Mouse (Mus musculus) megakaryocyte, embryonic 14.5 days (primary cell): ENCODE measurements at regions not wholly inside any gene's neighbourhood (a gene's known extent, or its start where the extent isn't known, plus 50 kb on each side); places are given as distances from the start of the nearest gene placed in this dataset.

Experiments
- H3K27me3 ChIP-seq: replicated peaks from 2 replicates; pipeline ENCODE3; 2012; ENCODE audit warnings: inconsistent platforms
- H3K36me3 ChIP-seq: replicated peaks from 2 replicates; pipeline ENCODE3; 2012; ENCODE audit warnings: low read length, inconsistent platforms, mixed read lengths
- H3K4me1 ChIP-seq: 2 replicates; pipeline ENCODE4 v1.6.1; 2012; ENCODE audit warnings: inconsistent platforms
- H3K4me3 ChIP-seq: replicated peaks from 2 replicates; pipeline ENCODE3; 2012; ENCODE audit warnings: moderate library complexity, mild to moderate bottlenecking, inconsistent platforms
- H3K9me3 ChIP-seq: 2 replicates; pipeline ENCODE4 v1.6.1; 2012; ENCODE audit warnings: inconsistent platforms
- FLI1 ChIP-seq: IDR thresholded peaks from 2 replicates; pipeline ENCODE4 v1.6.1; 2012; ENCODE audit warnings: low read length, inconsistent platforms, mixed read lengths
- GATA1 ChIP-seq: IDR thresholded peaks from 3 replicates; pipeline ENCODE4 v1.6.1; 2012; ENCODE audit warnings: mixed read lengths, low read length, inconsistent platforms, borderline replicate concordance

DNA sequence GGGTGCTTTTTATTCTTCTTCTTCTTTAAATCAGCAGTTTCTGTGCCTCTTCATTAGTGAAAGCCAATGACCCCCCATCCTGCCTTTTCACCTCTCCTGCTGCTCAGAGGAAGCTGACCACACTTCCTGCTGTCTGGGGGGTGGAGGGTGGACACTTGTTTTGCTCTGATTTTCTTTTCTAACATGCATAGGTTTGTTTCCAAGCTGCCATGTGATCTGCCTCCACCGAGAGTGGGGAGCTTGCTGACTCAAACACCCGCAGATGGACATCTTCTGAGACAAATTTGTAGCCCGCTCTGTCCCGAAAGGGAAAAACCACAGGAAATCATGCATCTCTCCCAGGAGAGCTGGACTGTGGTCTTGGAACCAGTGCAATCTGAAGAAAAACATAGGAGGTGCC, 141.3 kb downstream of the Gm826 start:
- Histone ChIP-seq H3K27me3 (no peaks in the 10 kb centered on the region), H3K36me3 (no peaks in the 10 kb centered on the region), H3K9me3 (peaks cover 11% of the 10 kb centered on the region), H3K4me1 (no peaks in the 10 kb centered on the region), H3K4me3 (no peak overlapping the region)
- TF ChIP-seq GATA1 (no peak), FLI1 (no peak)

DNA sequence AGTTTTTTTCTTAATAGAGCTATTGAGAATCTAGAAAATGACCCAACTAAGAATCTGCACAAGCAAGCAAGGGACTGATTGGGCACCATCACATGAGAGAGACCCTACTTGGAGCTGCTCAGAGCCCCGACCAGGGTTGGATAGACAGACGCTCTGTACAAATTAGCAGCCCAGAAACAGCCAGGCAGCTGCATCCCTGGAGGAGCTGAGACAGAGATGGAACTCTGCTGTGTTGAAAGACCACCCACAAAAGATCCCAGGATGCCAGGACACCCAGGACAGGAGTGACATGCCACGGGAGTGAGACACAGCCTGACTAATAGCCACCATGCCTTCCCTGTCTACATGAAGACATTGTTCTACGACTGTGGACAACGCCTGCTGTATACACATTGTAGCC, 147.9 kb downstream of the Gm826 start:
- Histone ChIP-seq H3K4me3 (peak overlapping the region; percentile 19), H3K9me3 (peaks cover 21% of the 10 kb centered on the region), H3K4me1 (no peaks in the 10 kb centered on the region), H3K36me3 (no peaks in the 10 kb centered on the region), H3K27me3 (no peaks in the 10 kb centered on the region)
- TF ChIP-seq FLI1 (no peak), GATA1 (no peak)

- H3K36me3 ChIP-seq = no peaks in the 10 kb centered on the region
- H3K9me3 ChIP-seq = peaks cover 28% of the 10 kb centered on the region
- H3K4me3 ChIP-seq = no peak overlapping the region
- H3K27me3 ChIP-seq = no peaks in the 10 kb centered on the region
- no peaks in the 10 kb centered on the region for H3K4me1 ChIP-seq
- no peak for TF ChIP-seq GATA1
- no peak for TF ChIP-seq FLI1
These were observed 162.9 kb downstream of the Gm826 start for GRCm38 (mm10) chr2:160170975-160171515.

GRCm38 (mm10) chr2:160158599-160159261, 175.2 kb downstream of the Gm826 start:
- Histone ChIP-seq H3K27me3 (no peaks in the 10 kb centered on the region), H3K36me3 (no peaks in the 10 kb centered on the region), H3K9me3 (no peaks in the 10 kb centered on the region), H3K4me1 (no peaks in the 10 kb centered on the region), H3K4me3 (no peak overlapping the region)
- TF ChIP-seq FLI1 = no peak
- TF ChIP-seq GATA1 = no peak

GRCm38 (mm10) chr2:160153781-160154180, 180.2 kb downstream of the Gm826 start:
- no peak for TF ChIP-seq GATA1
- no peak for TF ChIP-seq FLI1
- no peak overlapping the region for H3K4me3 ChIP-seq
- no peaks in the 10 kb centered on the region for H3K36me3 ChIP-seq
- H3K27me3 ChIP-seq = no peaks in the 10 kb centered on the region
- H3K4me1 ChIP-seq = no peaks in the 10 kb centered on the region
- H3K9me3 ChIP-seq = peaks cover 1% of the 10 kb centered on the region; the same call in 1 of the 2 replicates

GRCm38 (mm10) chr2:160152101-160152500, 181.9 kb downstream of the Gm826 start:
- no peaks in the 10 kb centered on the region for H3K4me1 ChIP-seq
- no peak overlapping the region for H3K4me3 ChIP-seq
- no peaks in the 10 kb centered on the region for H3K36me3 ChIP-seq
- H3K27me3 ChIP-seq = no peaks in the 10 kb centered on the region
- TF ChIP-seq GATA1 (no peak), FLI1 (no peak)
- peaks cover 13% of the 10 kb centered on the region; the same call in 1 of the 2 replicates for H3K9me3 ChIP-seq

GRCm38 (mm10) chr2:160148936-160149335, 185.0 kb downstream of the Gm826 start:
- H3K4me3 ChIP-seq = no peak overlapping the region
- TF ChIP-seq GATA1 (no peak), FLI1 (no peak)
- no peaks in the 10 kb centered on the region for H3K4me1 ChIP-seq
- no peaks in the 10 kb centered on the region for H3K27me3 ChIP-seq
- no peaks in the 10 kb centered on the region for H3K36me3 ChIP-seq
- peaks cover 13% of the 10 kb centered on the region; the same call in 1 of the 2 replicates for H3K9me3 ChIP-seq

DNA sequence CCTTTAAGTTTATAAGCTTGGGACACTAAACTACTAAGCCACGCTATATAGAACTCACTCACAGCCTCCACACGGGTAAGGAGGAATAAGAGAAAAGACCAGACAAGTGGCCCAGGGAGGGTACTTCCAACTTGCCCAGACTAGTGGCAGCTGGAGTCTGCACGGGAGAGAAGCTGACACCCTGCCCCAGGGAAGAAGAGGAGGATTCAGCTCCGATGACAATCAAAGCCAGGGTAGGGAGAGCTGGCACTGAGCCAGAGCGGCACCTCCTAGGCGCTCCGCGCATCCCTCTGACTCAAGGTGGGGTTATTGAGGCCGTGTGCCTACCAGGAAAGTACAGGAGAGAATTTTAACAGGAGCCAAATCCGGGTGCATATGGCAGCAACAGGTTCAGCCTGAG, 185.4 kb downstream of the Gm826 start:
- Histone ChIP-seq H3K36me3 (no peaks in the 10 kb centered on the region), H3K27me3 (no peaks in the 10 kb centered on the region), H3K4me1 (no peaks in the 10 kb centered on the region), H3K4me3 (no peak overlapping the region), H3K9me3 (peaks cover 13% of the 10 kb centered on the region; the same call in 1 of the 2 replicates)
- TF ChIP-seq FLI1 = no peak
- no peak for TF ChIP-seq GATA1

GRCm38 (mm10) chr2:160148031-160148430, 185.9 kb downstream of the Gm826 start:
- H3K9me3 ChIP-seq = peaks cover 13% of the 10 kb centered on the region; the same call in 1 of the 2 replicates
- no peak for TF ChIP-seq GATA1
- no peak for TF ChIP-seq FLI1

GRCm38 (mm10) chr2:160140166-160140740, 193.7 kb downstream of the Gm826 start:
- no peak for TF ChIP-seq FLI1
- no peak for TF ChIP-seq GATA1
- H3K4me3 ChIP-seq = no peak overlapping the region
- no peaks in the 10 kb centered on the region for H3K4me1 ChIP-seq
- peaks cover 8% of the 10 kb centered on the region; the same call in 1 of the 2 replicates for H3K9me3 ChIP-seq
- no peaks in the 10 kb centered on the region for H3K27me3 ChIP-seq
- no peaks in the 10 kb centered on the region for H3K36me3 ChIP-seq

More at GRCm38 (mm10) chr2:160148031-160148430, 185.9 kb downstream of the Gm826 start:
- Histone ChIP-seq H3K4me1 (no peaks in the 10 kb centered on the region), H3K4me3 (no peak overlapping the region), H3K27me3 (no peaks in the 10 kb centered on the region), H3K36me3 (no peaks in the 10 kb centered on the region)
